14 mouse cellular contexts compared by ENCODE assay signal in genomic region chr5:134294606-134295005, GRCm38 (mm10).
"Had no signal": no experiment of that assay in that cellular context is flagged by ENCODE, and none has a peak within 500 bp of the region (broad histone marks: within the 10 kb centered on the region; RNA-seq: fewer than 3 reads in every experiment).

No protein-coding gene starts in this region.

- H3K4me2 ChIP-seq: limb, embryonic 12.5 days; midbrain, embryonic 13.5 days; neural tube, embryonic 15.5 days had no signal

- H3K4me3 ChIP-seq: layer of hippocampus, adult 2 months; limb, embryonic 12.5 days; midbrain, embryonic 13.5 days; neural tube, embryonic 15.5 days had no signal

- H3K9ac ChIP-seq: limb, embryonic 12.5 days; liver, embryonic 14.5 days; midbrain, embryonic 13.5 days; neural tube, embryonic 15.5 days had no signal

- H3K9me3 ChIP-seq: midbrain, embryonic 13.5 days; neural tube, embryonic 15.5 days had no signal

- DNase-seq: liver; lung, adult 2 months; lung, postnatal 36 days; right cerebral cortex, adult 18-20 months; right cerebral cortex, postnatal 25 days; thymus, postnatal 4 days had no signal

- H3K4me1 ChIP-seq: limb, embryonic 12.5 days had no signal

- H3K27ac ChIP-seq: limb, embryonic 12.5 days; liver, embryonic 14.5 days; midbrain, embryonic 13.5 days; neural tube, embryonic 15.5 days had no signal

- H3K27me3 ChIP-seq: limb, embryonic 12.5 days; midbrain, embryonic 13.5 days; neural tube, embryonic 15.5 days had no signal

- ATAC-seq: inflammation-experienced regulatory T-cells, adult 6 months; intestine, postnatal 0 days; lung, postnatal 0 days; midbrain, embryonic 13.5 days had no signal
